Mouse (Mus musculus) right cerebral cortex, adult 2 months (tissue): ENCODE results near the gene Cntn1.
"Not testable (repeated sequence)": the region's sequence is repeated elsewhere in the genome, so short reads cannot be mapped to it uniquely, and the experiment has no call there.

ENCODE experiments used
- DNase-seq, 2 experiments: peaks; one replicate each; pipeline ENCODE4 v3.0.0; 2021 to 2022; ENCODE audit warnings: low spot score in 2 of 2

Cntn1 gene

DNA sequence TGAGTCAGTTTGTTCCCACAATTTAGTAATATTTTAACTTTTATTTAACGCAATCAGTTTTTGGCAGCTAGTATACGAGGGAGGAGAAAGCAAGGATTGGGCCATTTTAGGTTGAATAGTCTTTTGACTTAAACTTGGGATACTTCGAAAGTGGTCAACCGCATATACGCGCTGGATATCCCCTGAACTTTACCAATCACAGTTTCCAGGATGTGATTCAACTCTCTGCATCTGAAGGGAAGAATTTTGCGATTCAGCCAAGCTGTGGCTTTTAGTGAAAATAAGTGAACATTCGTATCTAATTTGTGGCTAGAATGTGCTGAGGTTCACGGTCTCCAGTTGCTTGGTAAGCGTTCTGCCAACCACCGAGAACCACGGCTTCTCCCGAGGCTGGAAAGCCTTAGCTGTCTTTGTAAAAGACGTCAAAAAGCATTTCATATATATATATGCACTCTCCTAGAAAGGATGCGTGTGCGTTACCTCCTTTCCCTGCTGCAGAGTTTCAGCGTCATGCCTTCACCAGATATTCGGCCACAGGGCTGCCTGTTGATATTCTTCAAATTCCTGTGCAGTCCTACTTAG is 217.9 kb downstream of the Cntn1 start:
- no peak for DNase-seq

DNA sequence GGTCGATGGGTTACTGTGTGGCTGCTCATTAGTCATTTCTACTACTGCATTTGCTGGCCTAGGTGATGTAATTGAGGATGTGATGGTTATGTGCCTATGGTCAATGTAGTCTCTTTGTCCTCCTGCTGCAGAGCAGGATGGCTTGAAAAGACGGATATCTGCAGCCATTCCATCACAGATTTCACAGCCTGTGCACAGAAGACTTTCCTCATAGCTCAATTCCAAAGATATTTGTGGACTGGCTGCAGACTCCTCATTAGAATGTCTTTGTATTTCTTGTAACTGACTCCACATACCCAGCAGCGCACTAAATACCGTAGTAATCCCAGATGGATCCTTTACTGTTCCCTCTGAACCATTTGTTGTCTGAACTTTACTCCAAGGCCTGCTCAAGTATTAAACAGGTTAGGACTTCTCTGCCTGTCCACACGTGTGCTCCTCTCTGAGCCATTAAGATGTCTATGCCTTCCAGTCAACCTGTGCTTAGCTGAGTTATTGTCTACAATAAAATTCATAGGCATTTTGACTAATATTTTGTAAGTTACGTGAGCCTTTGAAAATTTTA is 220.9 kb downstream of the Cntn1 start:
- no peak for DNase-seq

DNA sequence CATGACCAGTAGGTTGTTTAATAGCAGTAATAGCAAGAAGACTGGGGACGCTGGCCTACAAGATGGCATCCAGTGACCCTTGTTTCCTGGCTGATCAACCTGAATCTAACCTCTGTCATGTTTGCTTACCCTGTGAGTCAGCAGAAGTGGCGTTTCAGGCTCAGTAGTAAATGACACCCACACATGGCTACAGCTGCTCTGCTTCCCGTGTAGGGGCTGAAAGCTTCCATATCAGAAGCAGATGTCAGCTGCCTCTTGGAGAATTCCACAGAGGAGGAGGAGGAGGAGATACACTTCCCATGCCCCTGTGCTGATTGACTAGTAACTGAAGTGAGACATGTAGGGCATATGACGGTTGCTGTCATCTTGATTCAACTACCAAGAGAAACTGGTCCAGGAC is 225.9 kb downstream of the Cntn1 start:
- DNase-seq: peak; percentile 34 to 38

DNA sequence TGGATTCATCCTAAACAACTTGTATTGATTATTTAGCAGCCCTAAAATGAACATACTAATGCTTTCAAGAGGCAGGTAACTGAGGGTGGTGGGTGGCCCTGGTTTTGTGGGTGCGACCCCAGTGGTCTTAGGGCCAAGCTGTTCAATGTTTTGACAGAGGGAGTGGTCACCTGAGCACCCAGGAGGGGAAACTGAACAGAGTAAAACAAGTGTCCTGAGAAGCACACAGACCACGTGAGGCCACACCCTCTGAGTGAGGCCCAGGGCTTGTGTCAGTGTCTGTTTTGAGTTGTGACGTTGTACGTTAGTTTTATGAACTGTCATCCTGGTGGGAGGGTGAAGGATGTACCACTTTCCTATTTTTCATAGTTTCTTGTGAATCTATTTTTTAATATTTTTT is 227.0 kb downstream of the Cntn1 start:
- no peak for DNase-seq

DNA sequence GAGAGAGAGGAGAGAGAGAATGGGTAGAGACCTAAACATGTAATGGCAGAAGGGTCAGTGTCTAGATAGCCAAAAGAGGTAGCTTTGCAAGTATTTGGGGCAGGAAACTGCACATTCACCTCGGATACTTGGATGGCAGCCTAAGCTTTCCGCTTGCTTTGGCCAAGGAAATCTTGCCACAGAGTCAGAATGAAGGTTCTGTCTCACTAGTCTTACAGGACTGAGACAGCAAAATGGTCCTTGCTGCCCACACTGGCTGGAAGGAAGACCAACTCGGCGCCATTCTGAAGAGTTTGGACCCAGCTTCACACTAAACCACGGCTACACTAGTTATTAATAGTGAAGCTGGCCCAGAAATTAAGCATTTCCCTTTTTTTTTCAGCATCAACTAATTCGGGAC is 230.0 kb downstream of the Cntn1 start:
- no peak for DNase-seq

DNA sequence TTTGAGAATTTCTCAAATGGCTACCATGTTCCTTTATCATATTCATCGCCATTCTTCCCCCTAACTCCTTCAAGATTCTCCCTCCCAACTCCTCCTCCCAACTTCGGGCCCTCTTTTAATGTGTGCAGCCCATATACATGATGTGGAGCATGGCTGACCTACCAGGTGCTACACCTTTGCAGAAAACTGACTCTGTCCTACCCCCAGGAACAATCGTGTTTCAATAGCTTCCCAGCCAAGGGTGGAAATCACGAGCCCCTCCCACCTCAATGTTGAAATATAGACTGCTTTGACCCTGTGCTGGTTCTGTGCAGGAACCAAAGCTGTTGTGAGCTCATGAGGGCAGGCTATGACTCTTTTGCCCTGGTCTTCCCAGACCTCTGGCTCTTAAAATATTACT is 236.7 kb downstream of the Cntn1 start:
- DNase-seq: no peak

DNA sequence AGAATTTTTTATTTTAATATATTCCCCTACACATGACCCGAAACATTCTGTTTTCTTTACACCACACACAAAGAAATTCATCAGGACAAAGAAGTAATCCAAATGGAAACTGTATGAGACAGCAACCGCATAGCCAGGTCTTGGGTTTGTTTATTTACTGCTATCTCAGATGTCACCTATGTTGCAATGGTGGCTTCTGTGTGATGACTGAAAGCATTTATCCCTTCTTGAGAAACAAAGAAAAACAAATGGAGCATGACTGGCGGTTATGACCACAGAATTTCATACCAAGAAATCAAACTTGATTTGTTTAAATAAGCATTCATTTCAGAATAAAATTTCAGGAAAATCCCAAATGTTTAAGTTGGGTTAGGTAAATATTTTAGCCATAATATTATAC is 245.5 kb downstream of the Cntn1 start:
- DNase-seq: no peak

DNA sequence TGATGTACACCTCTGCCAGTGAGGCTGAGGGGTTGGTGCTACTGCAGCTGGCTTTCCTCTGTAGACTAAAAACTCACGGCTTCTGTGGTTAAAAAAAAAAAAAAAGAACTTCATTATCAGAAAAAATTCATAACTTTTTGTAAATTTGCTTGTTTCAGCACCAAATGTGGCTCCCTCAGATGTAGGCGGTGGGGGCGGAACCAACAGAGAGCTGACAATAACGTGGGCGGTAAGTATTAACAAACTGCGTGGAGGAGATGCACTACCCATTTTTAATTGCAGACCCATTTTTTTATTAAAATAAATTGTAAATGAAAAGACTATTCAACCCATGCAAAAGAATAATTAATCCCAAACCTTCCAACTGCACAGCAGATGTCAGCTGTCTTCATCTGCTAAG is 251.8 kb downstream of the Cntn1 start:
- DNase-seq: peak; percentile 59 to 64

DNA sequence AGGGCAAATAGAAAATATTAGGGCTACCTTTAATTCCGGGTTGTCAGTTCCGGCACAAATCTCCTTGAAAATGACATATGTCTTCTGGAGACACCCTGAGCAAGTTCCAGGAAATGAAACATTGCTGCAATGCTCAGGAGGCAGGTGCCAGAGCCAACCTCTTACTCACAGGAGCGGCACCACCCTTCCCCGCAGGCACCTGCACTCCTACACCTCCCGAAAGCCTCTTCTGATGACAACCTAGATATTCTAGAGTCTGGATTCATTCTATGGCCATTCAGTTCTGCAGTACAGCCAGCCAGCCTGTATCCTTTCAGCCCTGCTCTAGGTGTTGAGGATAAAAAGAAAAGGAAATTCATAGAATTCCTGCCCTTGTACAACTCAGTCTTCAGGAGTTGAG is 253.3 kb downstream of the Cntn1 start:
- peak in 1 of 2 experiments; percentile 12 for DNase-seq

DNA sequence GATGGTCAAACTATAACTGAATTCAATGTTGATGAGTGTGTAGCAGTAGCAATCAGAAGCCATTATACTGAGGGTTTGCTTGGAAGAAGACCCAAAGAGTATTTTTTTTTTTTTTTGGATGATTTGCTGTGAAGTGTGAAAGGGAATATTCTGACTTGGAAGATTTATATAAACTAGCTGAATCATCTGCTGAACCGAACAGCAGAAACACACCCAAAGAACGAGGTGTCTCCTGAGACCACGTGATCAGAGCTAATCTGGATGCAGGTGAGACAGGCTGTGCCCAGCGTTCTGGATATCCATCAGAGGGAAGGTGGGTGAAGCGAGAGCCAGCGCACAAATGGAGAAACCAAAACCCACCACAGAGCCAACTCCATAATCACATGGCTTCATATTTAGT is 271.0 kb downstream of the Cntn1 start:
- peak; percentile 12 to 17 for DNase-seq

DNA sequence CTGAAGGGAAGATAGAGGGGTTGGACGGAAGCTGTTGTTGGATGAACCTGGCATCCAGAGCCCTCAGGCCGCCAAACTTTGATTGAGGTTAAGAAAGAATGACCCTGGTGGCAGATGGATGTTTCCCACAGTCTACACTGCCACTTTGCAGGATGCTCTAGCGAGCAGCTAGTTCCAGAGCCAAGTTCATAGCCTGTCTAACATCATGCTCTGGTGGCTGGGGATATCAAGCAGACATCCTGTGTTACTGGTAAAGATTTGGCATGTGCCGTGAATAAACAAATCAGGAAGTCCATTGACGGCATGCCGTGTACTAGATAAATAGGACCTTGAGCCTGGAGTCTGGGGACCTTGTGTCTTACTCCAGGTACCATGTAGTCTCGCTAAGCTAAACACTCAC is 276.1 kb downstream of the Cntn1 start:
- DNase-seq: no peak

DNA sequence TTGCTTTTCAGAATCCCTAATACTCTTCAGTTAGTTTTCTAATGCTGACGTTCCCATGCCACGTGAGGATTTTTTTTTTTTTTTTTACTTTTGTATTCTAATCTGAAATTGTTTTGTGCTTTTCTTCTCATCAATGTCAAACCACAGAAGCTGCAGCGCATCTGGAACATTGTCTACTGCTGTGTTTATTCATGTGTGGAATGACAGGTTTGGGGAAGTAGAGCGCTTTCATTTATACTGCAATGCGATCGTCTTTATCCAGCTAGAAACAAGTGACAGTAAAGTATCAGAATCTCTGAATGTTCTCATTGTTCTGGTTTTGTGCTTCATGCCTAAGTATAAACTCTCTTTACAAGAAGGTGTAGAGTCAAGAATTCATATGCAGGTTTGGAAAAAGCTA is 289.3 kb downstream of the Cntn1 start:
- DNase-seq: no peak

DNA sequence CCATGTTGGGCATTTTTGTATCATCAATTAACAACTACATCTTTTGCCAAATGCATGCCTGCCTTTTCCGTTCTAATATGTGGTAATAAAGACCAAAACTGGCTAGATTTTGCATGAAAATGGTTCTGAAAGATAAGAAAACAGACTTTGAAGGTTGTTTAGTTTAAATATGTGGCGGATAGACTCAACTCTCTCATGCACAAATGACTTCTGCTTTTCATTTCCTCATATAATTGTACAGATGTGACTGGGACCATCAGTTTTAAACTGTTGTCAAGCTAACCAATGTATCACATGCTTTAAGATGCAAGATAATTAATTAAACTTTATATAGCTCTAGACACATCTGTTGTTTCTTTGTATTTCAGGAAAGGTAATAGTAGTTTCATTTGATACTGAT is 290.5 kb downstream of the Cntn1 start:
- no peak for DNase-seq

DNA sequence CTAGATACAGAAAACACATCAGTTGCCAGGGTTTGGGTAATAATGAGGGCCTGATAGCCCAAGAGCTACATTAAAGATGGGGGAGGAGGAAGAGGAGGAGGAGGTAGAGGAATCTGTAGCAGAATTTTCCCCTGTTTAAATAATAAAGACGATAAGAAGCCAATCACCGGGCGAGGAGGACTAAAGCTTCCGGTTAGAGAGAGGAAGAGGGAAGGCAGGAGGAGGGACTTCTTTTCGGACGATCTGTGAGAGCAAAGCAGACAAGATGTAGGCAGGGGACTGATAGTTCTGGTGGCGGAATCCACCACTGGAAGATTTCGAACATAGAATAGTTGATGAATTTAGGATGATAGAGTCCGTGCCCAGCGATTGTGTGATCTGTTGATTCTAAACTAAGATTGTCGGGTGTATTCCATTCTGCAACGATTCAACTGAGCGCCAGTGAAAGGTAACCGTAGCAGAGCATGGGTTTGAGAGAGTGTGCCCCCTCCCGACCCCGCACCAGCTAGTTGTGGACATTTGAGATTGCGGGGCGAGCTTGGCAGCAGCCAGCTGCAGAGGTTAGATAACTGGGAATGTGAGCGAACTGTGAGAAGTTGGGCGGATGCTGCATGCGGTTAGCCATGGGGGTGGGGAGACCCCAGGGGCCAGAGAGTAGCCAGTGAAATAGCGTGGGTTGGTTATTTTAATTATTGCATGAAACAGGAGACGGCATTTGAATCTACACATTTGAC is 293.3 kb downstream of the Cntn1 start:
- DNase-seq: no peak

DNA sequence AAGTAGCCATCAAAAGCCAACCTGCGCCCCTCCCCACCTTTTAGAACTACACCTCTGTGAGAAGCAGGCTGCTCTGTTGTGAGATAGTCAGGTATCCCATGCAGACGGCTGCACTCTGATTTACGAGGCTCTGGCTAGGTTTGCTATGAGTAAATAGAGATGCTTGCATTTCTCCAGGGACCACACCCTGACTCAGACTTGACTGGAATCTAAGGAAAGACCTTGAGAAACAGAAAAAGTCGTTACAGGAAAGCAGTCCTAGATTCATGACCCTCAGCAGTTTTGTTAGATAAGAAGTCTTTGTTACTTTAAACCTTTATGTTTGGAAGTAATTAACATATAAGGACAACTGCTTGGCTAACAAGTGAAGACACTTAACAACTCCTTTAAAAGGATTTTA is 296.5 kb downstream of the Cntn1 start:
- no peak for DNase-seq

DNA sequence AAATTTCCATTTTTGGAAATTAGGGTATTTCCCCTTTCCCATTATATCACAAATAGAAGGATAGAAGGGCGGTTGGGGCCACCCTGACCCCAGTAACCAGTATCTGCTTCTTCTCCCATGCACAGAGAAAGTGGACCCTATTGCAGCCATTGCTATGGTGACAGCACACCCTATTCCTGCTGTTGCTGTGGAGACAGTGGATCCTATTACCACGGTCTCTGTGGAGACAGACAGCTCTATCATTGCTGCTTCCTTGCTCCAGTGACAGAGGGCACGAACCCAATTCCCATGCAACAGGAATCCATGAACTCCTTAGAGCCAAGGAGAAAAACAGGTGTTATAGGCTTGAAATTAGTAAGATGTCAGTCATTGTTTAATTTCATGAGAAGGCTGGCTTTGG is 296.9 kb downstream of the Cntn1 start:
- peak in 1 of 2 experiments; percentile 37 for DNase-seq

DNA sequence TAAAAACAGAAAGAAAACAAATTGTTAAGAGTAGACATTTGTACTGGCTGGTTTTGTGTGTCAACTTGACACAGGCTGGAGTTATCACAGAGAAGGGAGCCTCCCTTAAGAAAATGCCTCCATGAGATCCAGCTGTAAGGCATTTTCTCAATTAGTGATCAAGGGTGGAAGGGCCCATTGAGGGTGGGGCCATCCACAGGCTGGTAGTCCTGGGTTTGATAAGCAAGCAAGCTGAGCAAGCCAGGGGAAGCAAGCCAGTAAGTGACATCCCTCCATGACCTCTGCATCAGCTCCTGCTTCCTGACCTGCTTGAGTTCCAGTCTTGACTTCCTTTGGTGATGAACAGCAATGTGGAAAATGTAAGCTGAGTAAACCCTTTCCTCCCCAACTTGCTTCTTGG is 297.5 kb downstream of the Cntn1 start:
- DNase-seq: not testable (repeated sequence)

DNA sequence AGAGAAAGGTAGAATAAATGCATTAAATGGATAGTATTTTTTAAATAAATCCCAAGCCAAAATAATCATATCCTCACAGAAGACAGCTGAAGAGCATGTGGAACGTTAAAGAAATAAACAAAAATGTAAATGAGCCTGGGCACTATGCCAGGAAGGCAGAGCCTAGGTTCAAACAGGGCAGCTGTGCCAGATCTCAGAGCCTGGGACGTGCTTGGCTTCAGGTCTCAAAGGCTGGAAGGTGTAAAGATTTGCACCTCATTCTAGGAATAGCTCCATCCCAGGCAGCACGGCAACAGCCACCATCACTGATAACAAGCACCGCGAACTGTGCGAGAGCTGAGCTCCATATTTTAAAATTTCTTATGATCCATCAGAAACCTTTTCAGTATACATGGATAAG is 313.2 kb downstream of the Cntn1 start:
- DNase-seq: no peak

DNA sequence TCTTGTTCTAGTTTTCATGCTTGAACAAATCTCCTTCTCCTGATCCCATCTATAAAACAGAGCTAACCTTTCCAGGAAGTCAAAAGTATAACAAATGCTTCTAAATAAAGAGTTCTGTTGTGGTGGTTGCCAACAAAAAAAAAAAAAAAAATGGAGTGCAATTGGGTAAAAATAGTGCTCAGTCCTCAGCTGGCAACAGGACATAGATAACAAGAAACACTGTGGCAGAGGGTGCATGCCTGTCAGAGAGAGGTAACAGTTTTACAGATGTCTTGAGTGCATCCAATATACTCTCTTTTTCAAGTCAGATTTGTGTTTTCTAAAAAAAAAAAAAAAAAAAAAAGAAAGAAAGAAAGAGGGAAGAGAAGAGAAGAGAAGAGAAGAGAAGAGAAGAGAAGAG is 313.6 kb downstream of the Cntn1 start:
- DNase-seq: no peak
